Mouse (Mus musculus): ENCODE data around the gene Tfr2. TPM values are rescaled to one million over a fixed set of nuclear protein-coding genes. Genes with fewer than 3 reads are reported as not detected.
"Not testable (repeated sequence)": the region's sequence is repeated elsewhere in the genome, so short reads cannot be mapped to it uniquely, and the experiment has no call there.

Tfr2 gene
- polyA plus RNA-seq, 1 experiment from 2014 or later = 10.1 TPM

DNA sequence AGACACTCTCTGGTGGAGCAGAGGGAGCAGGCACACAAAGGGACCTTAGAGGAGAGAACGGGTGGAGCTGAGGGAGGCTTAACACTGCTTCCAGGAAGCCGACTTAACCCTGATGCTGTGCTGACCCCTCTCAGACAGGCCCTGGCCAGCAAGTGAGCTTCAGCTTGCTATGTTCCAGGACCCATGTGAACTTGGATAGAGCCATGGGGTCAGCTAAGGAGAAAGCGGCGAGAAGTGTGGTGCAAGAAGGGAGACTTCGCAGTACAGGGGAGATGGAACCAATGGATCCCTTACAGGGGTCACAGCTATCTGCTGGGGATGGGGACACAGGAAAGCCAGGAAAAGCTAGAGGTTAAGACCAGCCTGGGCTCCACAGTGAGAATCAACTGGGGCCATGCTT, 43.4 kb downstream of the Tfr2 start:
- peaks cover 12% of the 10 kb centered on the region for H3K27me3 ChIP-seq (ENCODE audit: control insufficient read depth, insufficient read depth, low read depth, low read length)
- H3K4me2 ChIP-seq (ENCODE audit: low read length) = no peak overlapping the region
- H3K9ac ChIP-seq (ENCODE audit: low read depth, low read length) = no peak overlapping the region
- no peak overlapping the region for H3K27ac ChIP-seq (ENCODE audit: low read length)
- no peak overlapping the region for H3K4me3 ChIP-seq (ENCODE audit: low read depth, low read length)
- H3K4me1 ChIP-seq (ENCODE audit: control insufficient read depth, insufficient read depth, low read length) = peaks cover 3% of the 10 kb centered on the region
- no peak for ATAC-seq
- no peaks in the 10 kb centered on the region for H3K9me3 ChIP-seq (replicated peaks; ENCODE audit: control insufficient read depth, low read length, poor library complexity, severe bottlenecking)
- 60% methylated on average over 5 of the region's 5 CpGs for WGBS
- H3K36me3 ChIP-seq (ENCODE audit: control insufficient read depth, insufficient read depth, low read length) = no peaks in the 10 kb centered on the region

DNA sequence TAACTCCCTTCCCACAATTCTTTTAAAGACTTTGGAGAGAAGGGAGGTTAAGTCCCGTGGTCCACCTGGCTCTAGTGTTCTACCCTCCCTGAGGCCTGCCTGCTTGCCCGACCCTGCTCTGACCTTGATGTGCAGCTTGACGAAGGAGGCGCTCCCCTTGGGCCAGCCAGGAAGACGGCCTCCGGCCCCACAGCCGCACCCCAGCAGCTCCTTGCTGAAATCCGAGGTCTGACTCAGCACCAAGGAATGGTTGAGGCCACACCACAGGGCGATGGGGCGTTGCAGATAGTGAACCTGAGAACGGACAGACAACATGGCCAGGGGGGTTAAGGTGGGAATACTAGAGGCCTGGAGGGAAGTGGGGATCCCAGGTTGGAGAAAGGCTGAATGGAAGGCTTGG, 43.9 kb downstream of the Tfr2 start, which contains the start of gene Pcolce:
Gene Pcolce (minus strand): TSS at position 235 of the 400 bp plus-strand sequence.
- Histone ChIP-seq H3K27me3 (ENCODE audit: control insufficient read depth, insufficient read depth, low read depth, low read length) (peaks cover 7% of the 10 kb centered on the region), H3K9me3 (replicated peaks; ENCODE audit: control insufficient read depth, low read length, poor library complexity, severe bottlenecking) (no peaks in the 10 kb centered on the region), H3K27ac (ENCODE audit: low read length) (no peak within 1 kb of the TSS), H3K4me1 (ENCODE audit: control insufficient read depth, insufficient read depth, low read length) (no peaks in the 10 kb centered on the region; the same call in 1 of the 2 replicates), H3K4me2 (ENCODE audit: low read length) (no peak within 1 kb of the TSS), H3K4me3 (ENCODE audit: low read depth, low read length) (no peak within 1 kb of the TSS), H3K36me3 (ENCODE audit: control insufficient read depth, insufficient read depth, low read length) (no peaks in the 10 kb centered on the region), H3K9ac (ENCODE audit: low read depth, low read length) (no peak within 1 kb of the TSS)
- no peak for ATAC-seq
- 68% methylated on average over 11 of the region's 11 CpGs for WGBS

DNA sequence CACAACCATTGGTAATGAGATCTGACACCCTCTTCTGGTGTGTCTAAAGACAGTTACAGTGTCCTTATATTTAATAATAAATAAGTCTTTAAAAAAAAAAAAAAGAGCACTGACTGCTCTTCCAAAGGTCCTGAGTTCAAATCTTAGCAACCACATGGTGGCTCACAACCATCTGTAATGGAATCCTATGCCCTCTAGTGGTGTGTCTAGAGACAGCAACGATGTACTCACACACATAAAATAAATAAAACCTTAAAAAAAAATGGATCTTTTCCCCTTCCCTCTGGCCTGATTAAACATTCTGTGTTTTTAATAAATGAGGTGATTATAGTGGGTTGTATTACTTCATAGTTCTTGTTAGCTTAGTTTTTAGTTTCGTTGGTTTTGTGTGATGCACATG, 45.3 kb downstream of the Tfr2 start:
- not testable (repeated sequence) for H3K4me3 ChIP-seq (ENCODE audit: low read depth, low read length); H3K4me2 ChIP-seq (ENCODE audit: low read length); H3K36me3 ChIP-seq (ENCODE audit: control insufficient read depth, insufficient read depth, low read length); H3K27ac ChIP-seq (ENCODE audit: low read length); H3K27me3 ChIP-seq (ENCODE audit: control insufficient read depth, insufficient read depth, low read depth, low read length); ATAC-seq; H3K9me3 ChIP-seq (replicated peaks; ENCODE audit: control insufficient read depth, low read length, poor library complexity, severe bottlenecking); H3K9ac ChIP-seq (ENCODE audit: low read depth, low read length); H3K4me1 ChIP-seq (ENCODE audit: control insufficient read depth, insufficient read depth, low read length)
- 93% methylated on average over 2 of the region's 2 CpGs for WGBS

DNA sequence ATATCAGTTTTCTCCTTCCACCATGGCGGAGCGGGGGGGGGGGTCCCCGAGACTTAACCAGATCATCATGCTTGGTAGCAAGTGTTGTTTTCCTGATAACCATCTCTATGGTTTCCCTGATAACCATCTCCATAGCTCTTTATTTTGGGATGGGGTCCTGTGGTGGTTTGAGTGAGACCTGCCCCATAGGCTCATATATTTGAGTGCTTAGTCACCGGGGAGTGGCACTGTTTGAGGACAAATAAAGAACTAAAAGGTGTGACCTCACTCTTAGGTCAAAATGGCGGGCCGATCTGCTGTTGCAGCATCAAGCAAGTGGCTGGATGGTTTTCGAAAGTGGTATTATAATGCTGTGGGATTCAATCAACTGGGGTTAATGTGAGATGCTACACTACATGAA, 45.7 kb downstream of the Tfr2 start:
- Histone ChIP-seq H3K9ac (ENCODE audit: low read depth, low read length) (no peak overlapping the region), H3K36me3 (ENCODE audit: control insufficient read depth, insufficient read depth, low read length) (no peaks in the 10 kb centered on the region), H3K4me3 (ENCODE audit: low read depth, low read length) (no peak overlapping the region), H3K9me3 (replicated peaks; ENCODE audit: control insufficient read depth, low read length, poor library complexity, severe bottlenecking) (no peaks in the 10 kb centered on the region), H3K4me1 (ENCODE audit: control insufficient read depth, insufficient read depth, low read length) (no peaks in the 10 kb centered on the region), H3K27me3 (ENCODE audit: control insufficient read depth, insufficient read depth, low read depth, low read length) (no peaks in the 10 kb centered on the region), H3K27ac (ENCODE audit: low read length) (no peak overlapping the region), H3K4me2 (ENCODE audit: low read length) (no peak overlapping the region)
- WGBS = 91% methylated on average over 7 of the region's 7 CpGs
- ATAC-seq = no peak

DNA sequence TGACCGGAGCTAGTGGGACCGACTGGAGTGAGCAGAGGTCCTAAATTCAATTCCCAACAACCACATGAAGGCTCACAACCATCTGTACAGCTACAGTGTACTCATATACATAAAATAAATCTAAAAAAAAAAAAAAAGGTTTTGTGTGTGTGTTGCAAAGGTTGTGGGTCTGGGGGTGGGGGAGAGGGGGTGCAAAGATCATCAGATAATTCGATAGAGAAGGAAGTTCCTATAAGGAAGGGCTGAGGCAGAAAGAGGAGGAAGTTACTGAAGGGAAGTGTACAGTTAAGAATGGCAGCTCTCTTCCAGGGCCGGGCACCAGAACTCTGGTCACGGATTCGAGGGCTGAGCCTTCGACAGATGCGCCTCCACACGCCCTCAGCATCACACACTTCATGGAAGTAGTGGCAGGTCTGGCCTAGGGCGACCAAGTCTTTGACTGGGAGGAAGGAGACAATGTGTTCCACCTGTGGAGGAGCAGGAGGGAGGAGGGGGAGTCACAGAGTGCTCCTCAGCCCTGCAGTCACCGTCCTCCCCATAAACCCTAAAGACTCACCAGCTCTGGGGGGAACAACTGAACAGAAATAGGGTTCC, 54.4 kb downstream of the Tfr2 start:
- no peak overlapping the region for H3K9ac ChIP-seq (ENCODE audit: low read depth, low read length)
- no peak for ATAC-seq
- 87% methylated on average over 11 of the region's 11 CpGs for WGBS
- no peak overlapping the region for H3K4me2 ChIP-seq (ENCODE audit: low read length)
- H3K4me3 ChIP-seq (ENCODE audit: low read depth, low read length) = no peak overlapping the region
- no peaks in the 10 kb centered on the region for H3K36me3 ChIP-seq (ENCODE audit: control insufficient read depth, insufficient read depth, low read length)
- no peak overlapping the region for H3K27ac ChIP-seq (ENCODE audit: low read length)
- peaks cover 4% of the 10 kb centered on the region; the same call in 1 of the 2 replicates for H3K4me1 ChIP-seq (ENCODE audit: control insufficient read depth, insufficient read depth, low read length)
- no peaks in the 10 kb centered on the region for H3K9me3 ChIP-seq (replicated peaks; ENCODE audit: control insufficient read depth, low read length, poor library complexity, severe bottlenecking)
- H3K27me3 ChIP-seq (ENCODE audit: control insufficient read depth, insufficient read depth, low read depth, low read length) = no peaks in the 10 kb centered on the region

DNA sequence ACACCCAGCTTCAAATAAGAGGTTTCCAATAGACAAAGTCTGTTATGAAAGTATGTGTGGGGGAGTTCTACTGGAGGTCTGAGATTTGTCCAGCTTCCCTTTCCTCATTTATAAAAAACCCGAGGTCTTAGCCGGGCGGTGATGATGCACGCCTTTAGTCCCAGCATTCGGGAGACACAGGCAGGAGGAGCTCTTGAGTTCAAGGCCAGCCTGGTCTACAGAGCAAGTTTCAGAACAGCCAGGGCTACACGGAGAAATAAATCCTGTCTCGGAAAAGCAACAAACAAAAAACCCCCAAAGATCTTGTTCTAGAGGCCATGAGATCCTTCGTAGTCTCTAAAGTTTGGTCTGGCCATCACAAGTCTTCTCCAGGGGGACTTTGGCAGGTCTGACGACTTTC, 58.4 kb downstream of the Tfr2 start:
- ATAC-seq = no peak
- peak overlapping the region; percentile 88 for H3K27ac ChIP-seq (ENCODE audit: low read length)
- no peaks in the 10 kb centered on the region for H3K36me3 ChIP-seq (ENCODE audit: control insufficient read depth, insufficient read depth, low read length)
- peak overlapping the region; percentile 55 for H3K4me3 ChIP-seq (ENCODE audit: low read depth, low read length)
- H3K27me3 ChIP-seq (ENCODE audit: control insufficient read depth, insufficient read depth, low read depth, low read length) = no peaks in the 10 kb centered on the region
- peak overlapping the region; percentile 76 for H3K9ac ChIP-seq (ENCODE audit: low read depth, low read length)
- no peaks in the 10 kb centered on the region for H3K9me3 ChIP-seq (replicated peaks; ENCODE audit: control insufficient read depth, low read length, poor library complexity, severe bottlenecking)
- H3K4me2 ChIP-seq (ENCODE audit: low read length) = peak overlapping the region; percentile 89
- WGBS = 2% methylated on average over 9 of the region's 9 CpGs
- peaks cover 23% of the 10 kb centered on the region for H3K4me1 ChIP-seq (ENCODE audit: control insufficient read depth, insufficient read depth, low read length)

DNA sequence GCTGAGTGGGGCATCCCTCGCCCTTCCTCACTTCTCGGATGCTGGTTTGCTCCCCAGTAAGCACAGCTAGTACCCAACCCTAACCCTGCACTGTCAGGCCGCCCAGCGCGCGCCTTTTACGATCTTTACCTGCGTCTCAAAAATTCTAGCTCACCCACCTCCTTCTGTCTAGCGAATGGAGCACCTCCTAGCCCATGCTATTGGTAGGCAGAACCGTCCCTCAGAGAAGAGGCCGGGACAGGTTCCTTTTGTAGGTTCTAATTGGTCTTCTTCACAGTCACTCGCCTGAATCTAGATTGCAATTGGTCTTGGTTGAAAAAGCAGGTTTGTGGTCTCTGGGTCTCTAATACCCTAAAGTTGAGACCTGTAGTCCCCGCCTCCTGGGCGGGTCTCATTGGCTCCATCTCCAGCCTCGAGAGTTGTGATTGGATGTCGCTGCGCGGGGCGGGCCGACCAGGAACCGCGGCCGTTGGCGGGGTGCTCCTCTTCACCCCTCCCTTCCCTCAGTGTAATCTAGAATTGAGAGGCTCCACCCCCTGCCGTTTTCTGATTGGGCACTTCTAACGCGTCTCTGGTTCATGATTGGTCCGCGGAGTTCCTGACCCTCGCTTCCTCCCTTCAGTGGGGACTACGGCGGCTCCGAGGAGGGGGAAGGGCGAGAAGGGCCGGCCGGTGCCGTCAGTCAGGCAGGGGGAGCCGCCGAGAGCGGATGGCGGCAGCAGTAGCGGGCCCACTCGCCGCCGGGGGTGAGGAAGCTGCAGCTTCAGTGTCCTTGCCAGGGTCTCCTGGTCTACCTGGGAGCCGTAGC, 59.1 kb downstream of the Tfr2 start, which contains the start of the genes Fbxo24, Lrch4 and Gm20605:
Gene Fbxo24 (minus strand): TSS at position 505 of the 808 bp plus-strand sequence.
Gene Lrch4 (plus strand): TSS at position 624 of the 808 bp plus-strand sequence.
Gene Gm20605 (plus strand): TSS at position 678 of the 808 bp plus-strand sequence.
- WGBS = under 1% methylated on average over 46 of the region's 46 CpGs
- H3K9me3 ChIP-seq (replicated peaks; ENCODE audit: control insufficient read depth, low read length, poor library complexity, severe bottlenecking) = no peaks in the 10 kb centered on the region
- ATAC-seq = peak; percentile 99
- H3K27me3 ChIP-seq (ENCODE audit: control insufficient read depth, insufficient read depth, low read depth, low read length) = no peaks in the 10 kb centered on the region
- no peaks in the 10 kb centered on the region for H3K36me3 ChIP-seq (ENCODE audit: control insufficient read depth, insufficient read depth, low read length)
- peaks cover 23% of the 10 kb centered on the region for H3K4me1 ChIP-seq (ENCODE audit: control insufficient read depth, insufficient read depth, low read length)
- peak within 1 kb of the TSS; percentile 90 for H3K27ac ChIP-seq (ENCODE audit: low read length)
- peak within 1 kb of the TSS; percentile 93 for H3K4me3 ChIP-seq (ENCODE audit: low read depth, low read length)
- peak within 1 kb of the TSS; percentile 84 for H3K9ac ChIP-seq (ENCODE audit: low read depth, low read length)
- peak within 1 kb of the TSS; percentile 96 for H3K4me2 ChIP-seq (ENCODE audit: low read length)

DNA sequence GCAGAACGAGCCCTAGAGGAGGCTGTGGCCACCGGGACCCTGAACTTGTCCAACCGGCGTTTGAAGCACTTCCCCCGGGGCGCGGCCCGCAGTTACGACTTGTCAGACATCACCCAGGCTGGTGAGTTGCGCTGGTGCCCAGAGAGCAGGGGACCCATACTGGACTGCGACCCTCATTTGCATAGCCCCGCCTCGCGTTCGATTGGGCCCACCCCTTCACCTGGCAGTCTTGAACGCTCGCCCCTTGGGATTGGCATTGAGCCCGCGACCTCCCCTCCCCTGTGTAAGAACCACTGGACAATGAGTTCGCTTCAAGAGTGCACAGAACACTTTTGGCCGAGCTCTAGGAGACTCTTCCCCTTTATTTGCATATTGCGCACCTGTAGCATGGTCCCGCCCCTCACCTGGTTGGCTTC, 59.7 kb downstream of the Tfr2 start:
- Histone ChIP-seq H3K9ac (ENCODE audit: low read depth, low read length) (peak overlapping the region; percentile 84), H3K4me1 (ENCODE audit: control insufficient read depth, insufficient read depth, low read length) (peaks cover 23% of the 10 kb centered on the region), H3K27ac (ENCODE audit: low read length) (peak overlapping the region; percentile 90), H3K36me3 (ENCODE audit: control insufficient read depth, insufficient read depth, low read length) (no peaks in the 10 kb centered on the region; the same call in 1 of the 2 replicates), H3K9me3 (replicated peaks; ENCODE audit: control insufficient read depth, low read length, poor library complexity, severe bottlenecking) (no peaks in the 10 kb centered on the region), H3K27me3 (ENCODE audit: control insufficient read depth, insufficient read depth, low read depth, low read length) (no peaks in the 10 kb centered on the region), H3K4me2 (ENCODE audit: low read length) (peak overlapping the region; percentile 96), H3K4me3 (ENCODE audit: low read depth, low read length) (peak overlapping the region; percentile 93)
- under 1% methylated on average over 23 of the region's 23 CpGs for WGBS
- peak; percentile 43 for ATAC-seq

Data from midbrain, embryonic 16.5 days (tissue).